Mouse (Mus musculus) liver, embryonic 13.5 days (tissue): ENCODE results near the gene Bcl2. TPM values are rescaled to one million over a fixed set of nuclear protein-coding genes. Genes with fewer than 3 reads are reported as not detected.
"Not testable (repeated sequence)": the region's sequence is repeated elsewhere in the genome, so short reads cannot be mapped to it uniquely, and the experiment has no call there.

Source experiments
- ATAC-seq: fragments of 200-750 bp; cut with Nextera tagmentation; 2 replicates; pipeline ENCODE4 v1.8.0; 2017; ENCODE audit warnings: low read depth, mild to moderate bottlenecking, moderate number of reproducible peaks, moderate library complexity
- DNase-seq: peaks from one replicate; pipeline ENCODE4 v3.0.0; 2022
- H3K27ac ChIP-seq: fragments of 300-500 bp; sonication (generic); 2 replicates; pipeline ENCODE4 v1.5.1; 2015; ENCODE audit warnings: moderate library complexity, mild to moderate bottlenecking, inconsistent platforms
- H3K27me3 ChIP-seq: fragments of 300-500 bp; sonication (generic); 2 replicates; pipeline ENCODE4 v1.6.1; 2015; ENCODE audit warnings: mild to moderate bottlenecking, inconsistent platforms
- H3K36me3 ChIP-seq: fragments of 300-500 bp; sonication (generic); 2 replicates; pipeline ENCODE4 v1.6.1; 2015; ENCODE audit warnings: mild to moderate bottlenecking, inconsistent platforms
- H3K4me1 ChIP-seq: fragments of 300-500 bp; sonication (generic); replicated peaks from 2 replicates; pipeline ENCODE4 v1.6.1; 2015; ENCODE audit warnings: inconsistent platforms
- H3K4me2 ChIP-seq: fragments of 300-500 bp; sonication (generic); 2 replicates; pipeline ENCODE4 v1.6.1; 2015; ENCODE audit warnings: inconsistent platforms, mild to moderate bottlenecking, moderate library complexity
- H3K4me3 ChIP-seq: fragments of 300-500 bp; sonication (generic); replicated peaks from 2 replicates; pipeline ENCODE4 v1.5.1; 2015; ENCODE audit warnings: mild to moderate bottlenecking, inconsistent platforms
- H3K9ac ChIP-seq: fragments of 300-500 bp; sonication (generic); 2 replicates; pipeline ENCODE4 v1.6.1; 2015; ENCODE audit warnings: mild to moderate bottlenecking, inconsistent platforms
- H3K9me3 ChIP-seq: fragments of 300-500 bp; sonication (generic); replicated peaks from 2 replicates; pipeline ENCODE4 v1.6.1; 2016; ENCODE audit warnings: inconsistent platforms
- WGBS: fragments of 180-500 bp; shearing (Covaris S2); methylation state at CpG from one replicate; pipeline ENCODE4 v1.1.7; 2015; ENCODE audit not compliant: insufficient replicate concordance; 5-methylcytosine and 5-hydroxymethylcytosine counted together
- polyA plus RNA-seq: library from polyadenylated mRNA; unstranded; fragments of >200 nt; fragmentation: Nextera tagmentation; extraction: Ambion mirVana; gene quantifications from 2 replicates; pipeline ENCODE4 v1.2.1, GENCODE M21; 2015

Gene Bcl2
- polyA plus RNA-seq, 1 experiment from 2014 or later = 1.0 TPM

- Histone ChIP-seq H3K27ac (no peak overlapping the region), H3K9ac (no peak overlapping the region), H3K9me3 (no peaks in the 10 kb centered on the region), H3K4me1 (no peaks in the 10 kb centered on the region), H3K27me3 (no peaks in the 10 kb centered on the region), H3K4me3 (no peak overlapping the region), H3K4me2 (no peak overlapping the region), H3K36me3 (0 out of 2 replicates have a peak, but pooled peaks cover 5% of the 10 kb centered on the region)
- WGBS = 80% methylated on average over 5 of the region's 5 CpGs
- ATAC-seq (no peak), DNase-seq (no peak)
Observed at GRCm38 (mm10) chr1:106739810-106740209, 25.7 kb upstream of the Bcl2 start.

DNA sequence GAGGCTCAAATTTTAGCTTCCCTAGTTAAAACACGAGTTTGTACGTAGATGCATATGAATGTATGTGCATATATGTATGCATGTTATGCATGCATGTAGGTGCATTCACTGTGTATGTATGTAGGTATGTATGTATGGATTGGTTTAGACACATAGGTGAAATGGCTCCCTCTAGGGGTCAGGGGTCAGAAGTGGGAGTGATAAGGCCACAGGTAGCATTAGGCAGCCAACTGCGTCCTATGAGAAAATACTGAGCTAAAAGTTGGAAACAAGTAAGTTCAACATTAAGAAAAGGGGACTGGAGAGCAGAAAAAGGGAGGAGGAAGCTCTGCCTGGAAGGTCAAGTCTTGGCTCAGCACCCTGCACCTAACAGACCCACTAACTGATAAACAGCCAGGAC is 24.0 kb upstream of the Bcl2 start:
- no peak for ATAC-seq
- Histone ChIP-seq H3K36me3 (0 out of 2 replicates have a peak, but pooled peaks cover 9% of the 10 kb centered on the region), H3K4me2 (no peak overlapping the region), H3K27ac (no peak overlapping the region), H3K4me1 (no peaks in the 10 kb centered on the region), H3K9me3 (no peaks in the 10 kb centered on the region), H3K4me3 (no peak overlapping the region), H3K27me3 (no peaks in the 10 kb centered on the region), H3K9ac (no peak overlapping the region)
- WGBS = 66% methylated on average over 3 of the region's 3 CpGs
- no peak for DNase-seq

DNA sequence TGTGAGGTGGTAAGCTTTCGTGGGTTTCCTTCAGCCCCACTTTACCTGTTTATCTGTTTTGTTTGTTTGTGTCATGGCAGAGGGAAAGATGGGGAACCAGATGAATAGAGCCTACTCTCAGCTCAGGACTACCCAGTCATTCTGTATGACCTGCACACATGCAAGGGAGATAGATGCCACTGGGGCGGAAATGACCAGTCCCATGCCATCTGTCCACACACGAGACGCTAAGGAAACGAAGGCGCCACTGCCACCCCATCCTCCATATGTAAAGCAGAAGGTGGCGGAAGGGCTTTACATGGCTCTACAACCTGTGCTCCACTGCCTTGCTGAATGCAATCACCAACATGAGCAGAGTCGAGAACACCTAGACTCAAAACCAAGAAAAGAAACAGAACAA is 22.1 kb upstream of the Bcl2 start:
- Histone ChIP-seq H3K27ac (no peak overlapping the region), H3K27me3 (no peaks in the 10 kb centered on the region), H3K4me3 (no peak overlapping the region), H3K4me2 (no peak overlapping the region), H3K9me3 (no peaks in the 10 kb centered on the region), H3K9ac (no peak overlapping the region), H3K4me1 (no peaks in the 10 kb centered on the region), H3K36me3 (0 out of 2 replicates have a peak, but pooled peaks cover 7% of the 10 kb centered on the region)
- DNase-seq = no peak
- WGBS = 85% methylated on average over 8 of the region's 8 CpGs
- ATAC-seq = no peak

GRCm38 (mm10) chr1:106735586-106735985 is 21.5 kb upstream of the Bcl2 start:
- no peak for ATAC-seq
- Histone ChIP-seq H3K27ac (no peak overlapping the region), H3K4me3 (no peak overlapping the region), H3K4me1 (no peaks in the 10 kb centered on the region), H3K4me2 (no peak overlapping the region), H3K9ac (no peak overlapping the region), H3K27me3 (no peaks in the 10 kb centered on the region), H3K9me3 (no peaks in the 10 kb centered on the region), H3K36me3 (0 out of 2 replicates have a peak, but pooled peaks cover 7% of the 10 kb centered on the region)
- DNase-seq = no peak
- WGBS = 56% methylated on average over 2 of the region's 2 CpGs

DNA sequence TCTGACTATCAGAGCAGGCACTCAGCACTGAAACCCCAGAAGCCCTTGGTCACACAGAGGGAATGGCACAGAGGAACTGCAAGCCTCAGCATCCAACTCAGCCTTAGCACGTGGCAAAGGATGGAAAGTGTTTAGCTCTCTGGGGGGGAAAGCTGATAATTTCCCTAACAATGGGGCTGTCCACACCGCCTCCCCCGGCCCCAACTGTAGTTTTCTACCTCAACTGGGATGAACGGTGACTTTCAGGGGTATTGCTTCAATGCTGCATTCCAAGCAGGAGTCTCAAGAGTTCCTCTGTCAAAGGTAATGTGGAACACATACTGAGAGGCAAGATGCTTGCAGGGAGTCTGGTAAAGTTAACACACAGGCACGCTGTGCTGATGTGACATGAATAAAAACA is 8.0 kb upstream of the Bcl2 start:
- H3K4me3 ChIP-seq = no peak overlapping the region
- WGBS = 54% methylated on average over 5 of the region's 5 CpGs
- H3K4me1 ChIP-seq = no peaks in the 10 kb centered on the region
- no peaks in the 10 kb centered on the region for H3K9me3 ChIP-seq
- no peak overlapping the region for H3K4me2 ChIP-seq
- no peak overlapping the region for H3K27ac ChIP-seq
- no peak overlapping the region for H3K9ac ChIP-seq
- ATAC-seq (no peak), DNase-seq (no peak)
- no peaks in the 10 kb centered on the region for H3K27me3 ChIP-seq
- H3K36me3 ChIP-seq = 0 out of 2 replicates have a peak, but pooled peaks cover 2% of the 10 kb centered on the region

DNA sequence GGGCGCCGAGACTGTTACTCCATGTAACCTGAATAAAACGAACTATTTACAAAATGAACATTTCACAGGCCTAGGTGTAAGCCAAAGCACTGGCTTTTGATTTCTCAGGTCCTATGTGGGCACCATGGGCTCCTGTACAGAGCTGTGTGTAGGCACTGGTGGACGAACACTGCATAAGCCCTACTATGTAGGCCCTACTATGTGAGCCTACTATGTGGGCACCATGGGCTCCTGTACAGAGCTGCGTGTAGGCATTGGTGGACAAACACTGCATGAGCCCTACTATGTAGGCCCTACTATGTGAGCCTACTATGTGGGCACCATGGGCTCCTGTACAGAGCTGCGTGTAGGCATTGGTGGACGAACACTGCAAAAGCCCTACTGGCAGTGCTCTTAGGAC is 3.7 kb upstream of the Bcl2 start:
- H3K27me3 ChIP-seq = peaks cover 28% of the 10 kb centered on the region
- H3K4me2 ChIP-seq, H3K36me3 ChIP-seq, H3K9me3 ChIP-seq, H3K27ac ChIP-seq, H3K4me3 ChIP-seq, DNase-seq, H3K9ac ChIP-seq, ATAC-seq: not testable (repeated sequence)
- H3K4me1 ChIP-seq = peaks cover 26% of the 10 kb centered on the region
- WGBS = 57% methylated on average over 7 of the region's 7 CpGs

DNA sequence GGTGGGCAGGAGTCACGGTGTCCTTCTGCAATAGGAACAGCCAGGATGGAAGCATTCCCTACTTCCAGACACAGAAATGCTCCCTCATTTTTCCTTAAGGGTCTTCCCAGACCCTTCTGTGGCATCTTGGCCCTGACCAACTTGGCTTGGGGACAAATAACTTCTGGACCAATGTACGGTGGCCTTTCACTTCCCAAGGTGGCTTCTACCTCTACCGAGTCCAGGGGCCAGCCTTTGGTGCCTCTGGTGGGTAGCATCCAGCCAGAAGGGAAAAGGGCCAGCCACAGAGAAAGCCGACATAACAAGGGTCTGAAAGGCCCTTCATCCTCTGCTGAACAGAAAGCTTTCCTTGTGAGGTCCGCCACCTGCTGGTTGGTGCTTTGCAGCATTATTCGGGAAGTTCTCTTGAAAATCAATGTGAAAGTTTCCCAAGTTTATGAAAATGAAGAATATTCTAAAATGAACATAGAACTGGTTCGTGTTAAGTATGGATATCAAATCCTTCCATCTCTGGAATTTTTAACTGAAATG is 3.1 kb upstream of the Bcl2 start:
- H3K4me2 ChIP-seq = no peak overlapping the region
- ATAC-seq = no peak
- peaks cover 34% of the 10 kb centered on the region for H3K27me3 ChIP-seq
- no peaks in the 10 kb centered on the region for H3K36me3 ChIP-seq
- no peak overlapping the region for H3K4me3 ChIP-seq
- 36% methylated on average over 7 of the region's 7 CpGs for WGBS
- H3K9ac ChIP-seq = no peak overlapping the region
- no peak for DNase-seq
- H3K9me3 ChIP-seq = no peaks in the 10 kb centered on the region
- H3K27ac ChIP-seq = no peak overlapping the region
- peaks cover 31% of the 10 kb centered on the region for H3K4me1 ChIP-seq

DNA sequence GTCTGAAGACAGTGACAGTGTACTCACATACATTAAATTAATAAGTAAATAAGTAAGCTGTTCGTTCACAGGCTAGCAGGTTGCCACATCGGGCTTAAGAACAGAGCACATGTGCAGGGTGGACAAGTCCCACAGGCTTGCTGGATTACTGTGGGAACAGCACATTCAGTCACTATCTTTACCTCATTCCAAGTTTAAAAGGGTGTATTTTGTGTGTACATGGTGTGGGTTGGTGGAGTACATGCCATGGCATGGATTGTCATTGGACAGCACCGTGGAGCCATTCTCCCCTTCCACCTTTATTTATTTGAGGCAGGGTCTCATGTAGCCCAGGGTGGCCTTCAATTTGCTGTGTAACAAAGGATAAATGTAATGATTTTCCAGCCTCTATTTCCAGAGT is 2.1 kb upstream of the Bcl2 start:
- peaks cover 35% of the 10 kb centered on the region for H3K4me1 ChIP-seq
- no peak for ATAC-seq

GRCm38 (mm10) chr1:106715111-106716083 is 1.3 kb upstream of the Bcl2 start:
- Histone ChIP-seq H3K27me3 (peaks cover 43% of the 10 kb centered on the region), H3K4me1 (peaks cover 36% of the 10 kb centered on the region), H3K9ac (no peak overlapping the region), H3K9me3 (no peaks in the 10 kb centered on the region), H3K36me3 (no peaks in the 10 kb centered on the region), H3K4me3 (no peak overlapping the region), H3K27ac (no peak overlapping the region), H3K4me2 (peak overlapping the region; percentile 81)
- WGBS = 61% methylated on average over 13 of the region's 13 CpGs
- ATAC-seq (peak; percentile 54), DNase-seq (no peak)

More for the DNA sequence above, 2.1 kb upstream of the Bcl2 start:
- H3K9me3 ChIP-seq = no peaks in the 10 kb centered on the region
- H3K27ac ChIP-seq = no peak overlapping the region
- no peaks in the 10 kb centered on the region for H3K36me3 ChIP-seq
- H3K27me3 ChIP-seq = peaks cover 43% of the 10 kb centered on the region
- 76% methylated on average over 3 of the region's 3 CpGs for WGBS
- H3K4me2 ChIP-seq = no peak overlapping the region
- no peak for DNase-seq
- H3K9ac ChIP-seq = no peak overlapping the region
- H3K4me3 ChIP-seq = no peak overlapping the region

DNA sequence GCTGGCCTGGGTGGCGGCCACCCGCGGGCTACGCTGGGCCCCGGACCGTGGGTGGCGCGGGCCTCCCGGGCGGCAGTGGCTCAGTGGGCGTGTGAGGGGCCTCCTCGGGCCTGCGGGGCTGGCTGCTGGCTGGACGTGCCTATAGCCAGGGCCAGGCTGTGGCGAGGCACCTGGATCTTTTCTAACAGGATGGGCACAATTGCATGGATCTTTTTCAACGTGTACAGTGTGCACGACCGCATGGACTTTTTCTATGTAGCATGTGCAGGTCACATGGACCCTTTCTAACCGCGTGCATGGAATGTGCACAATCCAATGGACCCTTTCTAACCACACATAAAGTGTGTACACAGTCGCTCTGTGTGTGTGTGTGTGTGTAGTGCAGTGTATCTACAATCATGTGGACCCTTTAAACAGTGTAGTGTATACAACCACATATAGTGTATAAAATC is 482 bp upstream of the Bcl2 start:
- Histone ChIP-seq H3K4me3 (peak overlapping the region; percentile 66), H3K27ac (peak overlapping the region; percentile 47; the same call in 1 of the 2 replicates), H3K4me2 (peak overlapping the region; percentile 81), H3K36me3 (no peaks in the 10 kb centered on the region), H3K9me3 (no peaks in the 10 kb centered on the region), H3K9ac (peak overlapping the region; percentile 72), H3K27me3 (peaks cover 43% of the 10 kb centered on the region), H3K4me1 (peaks cover 38% of the 10 kb centered on the region)
- ATAC-seq (peak; percentile 25; the same call in 1 of the 2 replicates), DNase-seq (no peak)
- WGBS = 5% methylated on average over 21 of the region's 21 CpGs

DNA sequence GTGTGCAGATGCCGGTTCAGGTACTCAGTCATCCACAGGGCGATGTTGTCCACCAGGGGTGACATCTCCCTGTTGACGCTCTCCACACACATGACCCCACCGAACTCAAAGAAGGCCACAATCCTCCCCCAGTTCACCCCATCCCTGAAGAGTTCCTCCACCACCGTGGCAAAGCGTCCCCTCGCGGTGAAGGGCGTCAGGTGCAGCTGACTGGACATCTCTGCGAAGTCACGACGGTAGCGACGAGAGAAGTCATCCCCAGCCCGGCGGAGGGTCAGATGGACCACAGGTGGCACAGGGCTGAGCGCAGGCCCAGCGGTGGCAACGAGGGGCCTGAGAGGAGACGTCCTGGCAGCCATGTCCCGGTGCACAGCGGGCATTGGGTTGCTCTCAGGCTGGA is 1.7 kb downstream of the Bcl2 start:
- ATAC-seq = no peak
- no peak overlapping the region for H3K27ac ChIP-seq

More for the DNA sequence above, 1.7 kb downstream of the Bcl2 start:
- no peak for DNase-seq
- 13% methylated on average over 22 of the region's 22 CpGs for WGBS
- H3K4me3 ChIP-seq = peak overlapping the region; percentile 44
- no peak overlapping the region for H3K9ac ChIP-seq
- H3K27me3 ChIP-seq = peaks cover 43% of the 10 kb centered on the region
- peak overlapping the region; percentile 81 for H3K4me2 ChIP-seq
- H3K9me3 ChIP-seq = no peaks in the 10 kb centered on the region
- H3K36me3 ChIP-seq = no peaks in the 10 kb centered on the region
- peaks cover 38% of the 10 kb centered on the region for H3K4me1 ChIP-seq
